Mouse (Mus musculus) thymus, adult 2 months (tissue): ENCODE data around the gene Fam208b. TPM values are rescaled to one million over a fixed set of nuclear protein-coding genes. Genes with fewer than 3 reads are reported as not detected.
A peak's percentile ranks its signal among the peaks of the same experiment; 100 is the strongest.

Experiments
- DNase-seq: peaks from one replicate; pipeline ENCODE4 v3.0.0; 2021
- H3K27ac ChIP-seq: fragments of 200-500 bp; 2 replicates; pipeline ENCODE4 v1.5.1; 2012; ENCODE audit warnings: low read length, control low read depth; ENCODE audit not compliant: control insufficient read depth, insufficient read depth
- H3K27me3 ChIP-seq: fragments of 200-500 bp; 2 replicates; pipeline ENCODE4 v1.6.1; 2012; ENCODE audit warnings: mild to moderate bottlenecking, low read length, moderate library complexity, mixed read lengths; ENCODE audit not compliant: control insufficient read depth, insufficient read depth
- H3K36me3 ChIP-seq: fragments of 200-500 bp; 2 replicates; pipeline ENCODE4 v1.6.1; 2012; ENCODE audit warnings: mild to moderate bottlenecking, low read length, moderate library complexity; ENCODE audit not compliant: control insufficient read depth, insufficient read depth
- H3K4me1 ChIP-seq: fragments of 200-500 bp; replicated peaks from 2 replicates; pipeline ENCODE4 v1.6.1; 2012; ENCODE audit warnings: low read length; ENCODE audit not compliant: control insufficient read depth, insufficient read depth
- H3K4me3 ChIP-seq: fragments of 200-500 bp; 2 replicates; pipeline ENCODE4 v1.5.1; 2012; ENCODE audit warnings: mild to moderate bottlenecking, low read length, control low read depth, moderate library complexity; ENCODE audit not compliant: control insufficient read depth, insufficient read depth
- CTCF ChIP-seq: fragments of 200-500 bp; IDR thresholded peaks from 2 replicates; pipeline ENCODE4 v1.5.1; 2012; ENCODE audit warnings: mild to moderate bottlenecking, control low read depth, low read length, moderate library complexity, borderline replicate concordance; ENCODE audit not compliant: control insufficient read depth, poor library complexity, insufficient read depth; ENCODE audit errors: extremely low read depth
- POLR2A ChIP-seq: fragments of 200-500 bp; IDR thresholded peaks from 2 replicates; pipeline ENCODE4 v1.6.1; 2012; ENCODE audit warnings: mild to moderate bottlenecking, low read length, control low read depth, moderate library complexity; ENCODE audit not compliant: control insufficient read depth, poor library complexity, insufficient read depth; ENCODE audit errors: extremely low read depth
- WGBS: fragments of 180-500 bp; shearing (Covaris S2); methylation state at CpG from one replicate; pipeline ENCODE4 v1.1.7; 2018; 5-methylcytosine and 5-hydroxymethylcytosine counted together
- polyA plus RNA-seq: library from polyadenylated mRNA; depleted of rRNA; stranded (reverse); fragments of >200 nt; gene quantifications from 2 replicates; pipeline ENCODE4 v1.2.3, GENCODE M21; 2012; rRNA removed

Gene Fam208b
- polyA plus RNA-seq, result 8.1 and 9.2 TPM in 2 replicates

- Histone ChIP-seq H3K36me3 (no peaks in the 10 kb centered on the region), H3K27ac (peak within 1 kb of the TSS; percentile 64), H3K4me1 (no peaks in the 10 kb centered on the region), H3K27me3 (no peaks in the 10 kb centered on the region), H3K4me3 (peak within 1 kb of the TSS; percentile 74)
- under 1% methylated on average over 58 of the region's 58 CpGs for WGBS
- DNase-seq, result peak; percentile 98
- TF ChIP-seq POLR2A, result peak; percentile 52; the same call in 1 of the 2 replicates
- peak; percentile 63; the same call in 1 of the 2 replicates for TF ChIP-seq CTCF
Observed at GRCm38 (mm10) chr13:3610795-3611438, at the start of gene Fam208b. Gene Fam208b (minus strand): TSS chr13:3611108.

- peaks cover 3% of the 10 kb centered on the region; the same call in 1 of the 2 replicates for H3K4me1 ChIP-seq
- no peaks in the 10 kb centered on the region for H3K27me3 ChIP-seq
- no peak overlapping the region for H3K4me3 ChIP-seq
- no peak for TF ChIP-seq CTCF
- no peak for TF ChIP-seq POLR2A
- 70% methylated on average over 16 of the region's 16 CpGs for WGBS
- DNase-seq, result no peak
- H3K36me3 ChIP-seq, result no peaks in the 10 kb centered on the region
- no peak overlapping the region for H3K27ac ChIP-seq
Observed at GRCm38 (mm10) chr13:3659163-3660160, 48.6 kb upstream of the Fam208b start.

GRCm38 (mm10) chr13:3654432-3654831, 43.5 kb upstream of the Fam208b start:
- no peak overlapping the region for H3K27ac ChIP-seq
- no peaks in the 10 kb centered on the region for H3K27me3 ChIP-seq

GRCm38 (mm10) chr13:3650569-3650968, 39.7 kb upstream of the Fam208b start:
- TF ChIP-seq POLR2A (no peak), CTCF (no peak)
- no peak overlapping the region for H3K4me3 ChIP-seq
- H3K27me3 ChIP-seq, result no peaks in the 10 kb centered on the region
- no peak for DNase-seq
- WGBS, result 97% methylated on average over 4 of the region's 4 CpGs
- H3K4me1 ChIP-seq, result no peaks in the 10 kb centered on the region
- H3K27ac ChIP-seq, result no peak overlapping the region
- peaks cover 15% of the 10 kb centered on the region for H3K36me3 ChIP-seq

More at GRCm38 (mm10) chr13:3654432-3654831, 43.5 kb upstream of the Fam208b start:
- Histone ChIP-seq H3K4me1 (no peaks in the 10 kb centered on the region), H3K4me3 (no peak overlapping the region), H3K36me3 (peaks cover 12% of the 10 kb centered on the region)
- no peak for TF ChIP-seq POLR2A
- DNase-seq, result no peak
- WGBS, result 90% methylated on average over 2 of the region's 2 CpGs

- Histone ChIP-seq H3K27me3 (no peaks in the 10 kb centered on the region), H3K4me3 (no peak overlapping the region), H3K4me1 (no peaks in the 10 kb centered on the region), H3K27ac (no peak overlapping the region), H3K36me3 (peaks cover 10% of the 10 kb centered on the region; the same call in 1 of the 2 replicates)
- WGBS, result 97% methylated on average over 7 of the region's 7 CpGs
- DNase-seq, result no peak
- TF ChIP-seq POLR2A (no peak), CTCF (no peak)
Observed at GRCm38 (mm10) chr13:3646566-3646965, 35.7 kb upstream of the Fam208b start.

GRCm38 (mm10) chr13:3645919-3646318, 35.0 kb upstream of the Fam208b start:
- TF ChIP-seq POLR2A, result no peak
- no peak for TF ChIP-seq CTCF
- DNase-seq, result no peak
- no peaks in the 10 kb centered on the region for H3K4me1 ChIP-seq
- H3K27ac ChIP-seq, result no peak overlapping the region
- H3K4me3 ChIP-seq, result no peak overlapping the region
- 96% methylated on average over 3 of the region's 3 CpGs for WGBS
- H3K27me3 ChIP-seq, result no peaks in the 10 kb centered on the region
- H3K36me3 ChIP-seq, result peaks cover 10% of the 10 kb centered on the region; the same call in 1 of the 2 replicates
